Mouse (Mus musculus) megakaryocyte, embryonic 14.5 days (primary cell): ENCODE data around the gene Pom121l2.

ENCODE experiments used
- FLI1 ChIP-seq: IDR thresholded peaks from 2 replicates; pipeline ENCODE4 v1.6.1; 2012; ENCODE audit warnings: low read length, inconsistent platforms, mixed read lengths
- GATA1 ChIP-seq: IDR thresholded peaks from 3 replicates; pipeline ENCODE4 v1.6.1; 2012; ENCODE audit warnings: mixed read lengths, low read length, inconsistent platforms, borderline replicate concordance

DNA sequence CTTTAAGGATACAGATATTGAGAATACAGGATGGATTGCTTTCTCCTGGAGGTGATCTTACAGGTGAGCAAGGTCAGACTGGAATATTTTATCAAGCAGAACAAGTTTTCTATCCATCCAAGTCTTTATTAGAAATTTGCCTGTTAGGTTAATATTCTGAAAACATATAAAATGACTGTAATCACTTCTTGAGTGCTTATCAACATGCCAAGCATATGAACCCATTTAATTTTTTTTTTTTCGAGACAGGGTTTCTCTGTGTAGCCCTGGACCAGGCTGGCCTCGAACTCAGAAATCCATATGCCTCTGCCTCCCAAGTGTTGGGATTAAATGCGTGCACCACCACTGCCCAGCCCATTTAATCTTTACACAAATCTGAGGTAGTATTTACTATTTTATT lies 56.0 kb downstream of the Pom121l2 start:
- TF ChIP-seq FLI1 (no peak), GATA1 (no peak)
